Mouse (Mus musculus) heart, embryonic 10.5 days (tissue): Measurements from ENCODE around the gene Acot7. TPM values are rescaled to one million over a fixed set of nuclear protein-coding genes. Genes with fewer than 3 reads are reported as not detected.

Source experiments
- DNase-seq: peaks from one replicate; pipeline ENCODE4 v3.0.0-alpha.2; 2017; ENCODE audit warnings: low spot score
- H3K27ac ChIP-seq: fragments of 300-500 bp; sonication (generic); 2 replicates; pipeline ENCODE4 v1.5.1; 2016; ENCODE audit warnings: mild to moderate bottlenecking
- H3K27me3 ChIP-seq: fragments of 300-500 bp; sonication (generic); 2 replicates; pipeline ENCODE4 v1.6.1; 2016; ENCODE audit warnings: mild to moderate bottlenecking; ENCODE audit not compliant: poor library complexity, insufficient read depth, severe bottlenecking
- H3K36me3 ChIP-seq: fragments of 300-500 bp; sonication (generic); 2 replicates; pipeline ENCODE4 v1.6.1; 2016; ENCODE audit warnings: mild to moderate bottlenecking, moderate library complexity
- H3K4me1 ChIP-seq: fragments of 300-500 bp; sonication (generic); 2 replicates; pipeline ENCODE4 v1.6.1; 2016; ENCODE audit warnings: mild to moderate bottlenecking
- H3K4me3 ChIP-seq: fragments of 300-500 bp; sonication (generic); 2 replicates; pipeline ENCODE4 v1.5.1; 2016; ENCODE audit warnings: mild to moderate bottlenecking, moderate library complexity
- H3K9me3 ChIP-seq: fragments of 300-500 bp; sonication (generic); 2 replicates; pipeline ENCODE4 v1.6.1; 2016; ENCODE audit warnings: mild to moderate bottlenecking, moderate library complexity
- WGBS: fragments of 180-500 bp; shearing (Covaris S2); methylation state at CpG from one replicate; pipeline ENCODE4 v1.1.7; 2016; 5-methylcytosine and 5-hydroxymethylcytosine counted together
- polyA plus RNA-seq: library from polyadenylated mRNA; unstranded; fragments of >200 nt; fragmentation: Nextera tagmentation; extraction: Ambion mirVana; gene quantifications from 2 replicates; pipeline ENCODE4 v1.2.1, GENCODE M21; 2016

The Acot7 gene
- polyA plus RNA-seq = 43.7 and 48.9 TPM in 2 replicates

DNA sequence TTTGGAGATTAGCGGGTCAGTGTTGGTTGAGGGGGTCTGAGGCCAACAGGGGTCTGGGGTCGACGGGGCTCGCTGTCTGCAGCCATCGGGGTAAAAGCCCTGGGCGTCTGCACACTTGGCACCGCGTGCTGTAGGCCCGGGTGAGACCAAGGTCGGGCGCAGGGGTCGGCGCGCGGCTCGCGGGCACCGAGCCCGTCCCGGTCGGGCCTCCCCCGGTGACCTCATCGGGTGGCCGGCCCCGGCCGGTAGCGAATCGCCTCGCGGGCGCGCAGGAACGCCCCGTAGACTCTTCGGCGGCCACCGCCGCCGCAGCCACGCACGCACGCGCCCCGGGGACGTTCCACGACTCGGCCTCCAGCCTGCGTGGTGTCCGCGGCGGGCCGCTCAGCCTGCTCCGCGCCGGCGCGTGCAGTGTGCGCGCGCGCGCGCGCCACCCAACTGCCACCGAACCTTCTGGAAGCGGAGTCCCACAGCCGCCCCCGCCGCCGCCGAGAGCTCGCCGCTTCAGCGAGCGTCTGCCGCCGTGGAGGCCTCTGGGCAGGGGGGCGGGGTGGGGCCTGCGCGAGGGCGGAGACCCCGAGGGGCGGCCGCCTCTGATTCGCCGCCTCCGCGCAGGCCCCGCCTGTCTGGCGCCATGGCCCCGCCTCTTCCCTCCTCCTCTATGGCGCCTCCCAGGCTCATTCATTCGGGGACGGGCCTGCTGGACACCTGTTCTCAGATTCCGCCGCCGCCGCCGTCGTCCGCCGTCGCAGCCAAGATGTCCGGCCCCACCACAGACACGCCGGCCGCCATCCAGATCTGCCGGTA is at the start of gene Acot7:
TSS of gene Acot7 (plus strand) at position 598 of the 807 bp plus-strand sequence.
- H3K27me3 ChIP-seq = peaks cover 67% of the 10 kb centered on the region
- H3K4me1 ChIP-seq = peaks cover 25% of the 10 kb centered on the region
- no peaks in the 10 kb centered on the region for H3K9me3 ChIP-seq
- under 1% methylated on average over 99 of the region's 108 CpGs for WGBS
- peak within 1 kb of the TSS; percentile 98 for H3K27ac ChIP-seq
- DNase-seq = peak; percentile 95
- no peaks in the 10 kb centered on the region for H3K36me3 ChIP-seq
- peak within 1 kb of the TSS; percentile 88 for H3K4me3 ChIP-seq

DNA sequence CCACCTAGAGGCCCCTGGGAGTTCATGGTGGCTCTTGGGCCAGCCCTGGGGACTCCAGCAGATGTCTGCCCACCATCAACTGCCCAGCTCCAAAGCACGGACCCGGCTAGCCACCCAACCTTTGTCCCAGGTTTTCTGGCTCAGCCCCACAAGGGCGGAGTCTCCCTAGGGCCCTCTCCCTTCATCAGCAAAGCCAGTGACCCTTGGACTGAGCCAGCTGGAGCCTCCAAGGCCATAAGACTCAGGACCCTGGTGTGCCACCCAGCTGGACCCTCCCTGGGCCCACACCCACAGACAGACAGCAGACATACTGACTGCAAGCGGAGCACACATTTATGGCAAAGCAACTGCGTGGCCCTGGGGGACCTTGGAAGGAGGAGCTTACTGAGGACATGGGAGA is 49.1 kb upstream of the Acot7 start:
- H3K36me3 ChIP-seq = no peaks in the 10 kb centered on the region

DNA sequence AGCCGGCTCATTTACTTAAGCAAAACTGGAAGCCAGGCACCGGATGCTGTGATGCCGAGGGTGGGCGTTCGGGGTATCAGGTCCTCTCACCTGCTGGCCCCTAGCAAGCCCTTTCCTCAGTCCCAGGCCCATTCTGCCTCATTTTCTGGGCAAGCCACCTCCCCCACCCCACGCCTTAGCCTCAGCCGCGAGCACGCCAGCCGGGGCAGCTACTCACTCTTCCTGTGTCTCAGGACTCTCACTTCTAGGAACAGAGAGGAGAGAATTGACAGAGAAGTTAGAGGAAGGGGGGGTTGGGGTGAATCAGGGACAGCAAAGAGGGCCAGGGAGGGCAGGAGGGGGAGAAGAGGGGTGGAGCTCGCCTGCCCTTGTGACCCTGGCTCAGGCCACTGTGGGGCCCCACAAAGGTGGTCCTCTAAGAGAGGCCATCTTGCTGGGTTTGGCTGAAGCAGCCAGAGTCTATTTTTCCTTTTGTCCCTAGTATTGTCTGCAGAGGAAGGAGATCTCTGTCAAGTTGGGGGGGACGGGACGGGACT is 48.5 kb upstream of the Acot7 start:
- peaks cover 100% of the 10 kb centered on the region for H3K27me3 ChIP-seq
- H3K4me1 ChIP-seq = peaks cover 66% of the 10 kb centered on the region
- no peaks in the 10 kb centered on the region for H3K36me3 ChIP-seq
- DNase-seq = no peak
- no peaks in the 10 kb centered on the region for H3K9me3 ChIP-seq
- peak overlapping the region; percentile 32; the same call in 1 of the 2 replicates for H3K27ac ChIP-seq
- H3K4me3 ChIP-seq = peak overlapping the region; percentile 13; the same call in 1 of the 2 replicates
- 34% methylated on average over 13 of the region's 13 CpGs for WGBS

More for the DNA sequence above, 49.1 kb upstream of the Acot7 start:
- Histone ChIP-seq H3K27me3 (peaks cover 100% of the 10 kb centered on the region), H3K9me3 (no peaks in the 10 kb centered on the region), H3K27ac (no peak overlapping the region), H3K4me1 (peaks cover 66% of the 10 kb centered on the region), H3K4me3 (no peak overlapping the region)
- DNase-seq = no peak
- WGBS = 60% methylated on average over 5 of the region's 5 CpGs

DNA sequence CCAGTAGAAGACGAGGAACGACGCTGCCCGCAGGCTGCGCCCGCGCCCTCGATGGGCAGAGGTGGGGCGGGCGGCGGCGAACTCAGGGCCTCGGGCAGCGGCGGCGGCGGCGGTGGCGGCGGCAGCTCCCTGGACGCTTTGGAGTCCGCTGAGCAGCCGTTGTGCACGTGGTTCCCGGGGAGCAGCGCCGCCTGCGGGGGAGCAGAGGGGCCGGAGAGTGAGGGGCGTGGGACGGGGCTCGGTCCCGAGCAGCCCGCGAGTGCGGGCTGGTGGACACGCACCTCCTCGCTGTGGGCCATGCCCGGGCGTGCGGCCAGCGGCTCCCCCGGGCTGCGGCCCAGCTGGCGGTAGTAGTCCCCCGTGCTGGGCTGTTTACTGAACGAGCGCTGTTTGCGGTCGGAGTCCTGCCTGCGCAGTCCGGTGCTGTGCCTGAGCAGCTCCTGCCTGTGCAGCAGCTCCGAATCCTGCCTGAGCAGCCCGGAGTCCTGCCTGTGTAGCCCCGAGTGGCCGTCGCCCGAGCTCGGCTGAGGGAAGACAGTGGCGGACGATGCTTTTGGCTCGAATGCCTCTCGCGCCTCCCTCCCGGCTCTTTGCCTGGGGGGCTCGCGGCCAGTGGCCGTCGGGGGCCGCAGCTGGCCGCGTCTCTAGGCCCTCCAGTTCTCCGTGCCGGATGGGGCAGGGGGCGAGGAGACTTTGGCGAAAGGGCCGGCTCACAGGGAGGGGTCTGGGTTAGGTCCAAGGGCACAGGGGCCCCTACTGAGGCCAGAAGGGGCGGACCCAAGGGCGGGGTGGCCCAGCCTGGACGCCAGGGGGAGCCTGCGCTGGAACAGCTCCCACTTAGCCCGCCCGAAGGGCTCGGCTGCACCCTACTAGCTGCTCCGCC is 46.9 kb upstream of the Acot7 start:
- Histone ChIP-seq H3K36me3 (no peaks in the 10 kb centered on the region), H3K4me3 (peak overlapping the region; percentile 59), H3K27me3 (peaks cover 99% of the 10 kb centered on the region), H3K4me1 (peaks cover 51% of the 10 kb centered on the region), H3K9me3 (no peaks in the 10 kb centered on the region), H3K27ac (peak overlapping the region; percentile 59)
- under 1% methylated on average over 85 of the region's 85 CpGs for WGBS
- no peak for DNase-seq

- peaks cover 97% of the 10 kb centered on the region for H3K27me3 ChIP-seq
- 6% methylated on average over 50 of the region's 50 CpGs for WGBS
- H3K4me3 ChIP-seq = peak overlapping the region; percentile 59
- DNase-seq = no peak
- H3K36me3 ChIP-seq = no peaks in the 10 kb centered on the region
- H3K27ac ChIP-seq = peak overlapping the region; percentile 59; the same call in 1 of the 2 replicates
- H3K9me3 ChIP-seq = no peaks in the 10 kb centered on the region
- H3K4me1 ChIP-seq = peaks cover 40% of the 10 kb centered on the region
Measured at GRCm38 (mm10) chr4:152131809-152132771, 45.8 kb upstream of the Acot7 start.

GRCm38 (mm10) chr4:152132772-152133169 is 45.2 kb upstream of the Acot7 start:
- Histone ChIP-seq H3K4me1 (peaks cover 40% of the 10 kb centered on the region), H3K27ac (no peak overlapping the region), H3K9me3 (no peaks in the 10 kb centered on the region), H3K4me3 (no peak overlapping the region), H3K36me3 (no peaks in the 10 kb centered on the region), H3K27me3 (peaks cover 97% of the 10 kb centered on the region)
- WGBS = 26% methylated on average over 10 of the region's 10 CpGs
- no peak for DNase-seq

- Histone ChIP-seq H3K4me3 (no peak overlapping the region), H3K4me1 (peaks cover 42% of the 10 kb centered on the region), H3K27ac (no peak overlapping the region), H3K27me3 (peaks cover 92% of the 10 kb centered on the region), H3K36me3 (no peaks in the 10 kb centered on the region), H3K9me3 (no peaks in the 10 kb centered on the region)
- 52% methylated on average over 5 of the region's 5 CpGs for WGBS
- DNase-seq = no peak
Measured at GRCm38 (mm10) chr4:152133213-152133612, 44.7 kb upstream of the Acot7 start.

GRCm38 (mm10) chr4:152134507-152134906 is 43.4 kb upstream of the Acot7 start:
- DNase-seq = no peak
- no peak overlapping the region for H3K27ac ChIP-seq
- H3K4me3 ChIP-seq = no peak overlapping the region
- H3K36me3 ChIP-seq = no peaks in the 10 kb centered on the region
- peaks cover 44% of the 10 kb centered on the region for H3K4me1 ChIP-seq
- no peaks in the 10 kb centered on the region for H3K9me3 ChIP-seq
- H3K27me3 ChIP-seq = peaks cover 79% of the 10 kb centered on the region

GRCm38 (mm10) chr4:152135363-152135762 is 42.6 kb upstream of the Acot7 start:
- no peaks in the 10 kb centered on the region for H3K9me3 ChIP-seq
- H3K4me3 ChIP-seq = no peak overlapping the region
- 80% methylated on average over 12 of the region's 12 CpGs for WGBS
- no peaks in the 10 kb centered on the region for H3K36me3 ChIP-seq
- no peak for DNase-seq
- H3K27me3 ChIP-seq = peaks cover 76% of the 10 kb centered on the region
- H3K27ac ChIP-seq = no peak overlapping the region
- H3K4me1 ChIP-seq = peaks cover 35% of the 10 kb centered on the region

DNA sequence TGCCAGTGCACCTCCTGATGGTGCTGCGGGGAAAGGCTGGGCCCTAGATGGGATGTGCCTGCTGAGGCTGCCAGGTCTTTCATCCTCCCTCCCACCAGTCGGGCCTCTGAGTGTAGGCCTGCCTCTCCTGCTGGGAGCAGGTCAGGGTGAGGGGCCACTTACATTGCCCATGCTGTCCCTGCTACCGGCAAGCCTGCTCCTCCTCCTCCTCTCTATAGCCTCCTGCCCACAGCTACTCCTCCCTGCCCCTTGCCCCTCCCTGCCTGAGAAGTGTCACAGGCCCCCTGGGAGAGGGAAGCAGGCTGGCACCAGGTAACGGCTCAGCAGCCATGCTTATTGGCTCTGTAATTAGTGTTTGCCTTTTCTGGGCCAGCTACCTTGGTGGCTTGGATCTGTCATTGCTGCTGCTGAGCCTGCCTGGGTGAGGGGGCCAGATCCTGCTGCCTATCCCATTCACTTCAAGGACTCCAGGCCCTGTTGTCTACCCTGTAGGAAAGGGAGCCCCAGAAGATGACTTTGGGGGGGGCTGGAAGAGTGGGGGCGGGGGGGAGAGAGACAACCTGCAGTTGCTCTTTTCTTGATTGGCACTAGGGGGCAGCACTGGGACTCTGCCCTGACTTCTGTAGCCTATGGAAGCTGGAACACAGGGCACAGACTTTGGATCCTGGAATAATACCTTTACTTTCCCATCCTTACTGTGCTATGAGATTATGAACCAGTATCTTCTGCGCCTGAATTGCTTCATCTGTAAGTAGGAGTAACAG is 41.6 kb upstream of the Acot7 start:
- Histone ChIP-seq H3K4me3 (no peak overlapping the region), H3K27me3 (peaks cover 75% of the 10 kb centered on the region), H3K36me3 (no peaks in the 10 kb centered on the region), H3K4me1 (peaks cover 26% of the 10 kb centered on the region), H3K9me3 (no peaks in the 10 kb centered on the region), H3K27ac (no peak overlapping the region)
- 32% methylated on average over 6 of the region's 6 CpGs for WGBS
- DNase-seq = no peak

GRCm38 (mm10) chr4:152136876-152137250 is 41.1 kb upstream of the Acot7 start:
- Histone ChIP-seq H3K27ac (no peak overlapping the region), H3K36me3 (no peaks in the 10 kb centered on the region), H3K27me3 (peaks cover 75% of the 10 kb centered on the region), H3K9me3 (no peaks in the 10 kb centered on the region), H3K4me3 (no peak overlapping the region), H3K4me1 (peaks cover 20% of the 10 kb centered on the region)
- 89% methylated on average over 2 of the region's 2 CpGs for WGBS
- DNase-seq = no peak
